Mouse (Mus musculus): Measurements from ENCODE around the gene Rundc3a.

Gene Rundc3a

DNA sequence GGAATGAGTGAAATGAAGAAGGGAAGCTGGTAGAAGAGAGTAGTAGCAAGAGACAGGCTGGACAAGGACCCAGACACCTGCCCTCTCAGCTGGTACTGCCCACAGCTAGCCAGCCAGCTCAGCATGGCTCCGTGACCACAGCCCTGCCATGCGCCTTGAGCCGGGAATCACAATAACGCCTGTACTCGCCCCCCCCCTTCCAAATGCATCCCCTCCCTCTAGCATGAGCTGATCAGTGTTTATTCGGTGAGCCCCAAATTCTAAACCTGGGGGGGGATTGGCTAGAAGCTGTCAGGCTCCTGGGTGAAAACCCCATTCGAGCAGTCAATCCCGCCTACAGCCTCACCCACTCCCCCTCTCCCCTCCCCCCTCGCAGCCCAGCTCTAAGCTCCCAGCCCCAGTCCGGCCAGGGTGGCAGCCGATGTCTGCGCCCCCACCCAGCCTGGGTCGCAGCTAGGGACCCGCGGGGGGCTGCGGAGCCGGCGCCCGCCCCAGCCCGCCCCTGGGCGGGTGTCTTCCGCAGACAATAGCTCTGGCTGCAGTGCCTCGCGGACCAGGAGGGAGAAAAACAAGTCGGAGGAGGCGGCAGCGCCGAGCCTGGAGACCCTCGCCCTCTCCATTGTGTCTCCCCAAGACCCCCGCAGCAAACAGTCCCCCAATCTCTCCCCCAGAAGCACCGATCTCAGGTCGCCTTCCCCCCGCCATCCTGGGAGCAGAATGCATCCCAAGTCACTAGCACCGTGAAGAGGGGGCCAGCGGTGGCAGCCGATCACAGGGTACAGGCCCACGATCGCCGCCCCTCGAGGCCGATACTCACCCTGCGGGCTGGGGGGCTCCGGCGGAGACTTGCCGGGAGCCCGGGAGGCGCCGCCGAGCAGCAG is 53.6 kb downstream of the Rundc3a start:
- POLR2A ChIA-PET, result interaction anchor here (0.6 to 6.2 kb wide), 53 partner anchors 8 to 364 kb away, joined by 3 to 44 read pairs (median 4); partner anchors contain the start of genes Grn (in 3 of the 4), BC030867 (in 2 of the 4), Rundc3a (in 2 of the 4) and Slc25a39 (in 2 of the 4)
- CTCF ChIA-PET, result interaction anchor here (0.6 to 5.5 kb wide), 81 partner anchors 8 to 1605 kb away, joined by 3 to 86 read pairs (median 4); partner anchors contain the start of genes BC030867 (in 2 of the 4), Asb16 (in 1 of the 4), Fzd2 (in 1 of the 4) and Grn (in 1 of the 4)

DNA sequence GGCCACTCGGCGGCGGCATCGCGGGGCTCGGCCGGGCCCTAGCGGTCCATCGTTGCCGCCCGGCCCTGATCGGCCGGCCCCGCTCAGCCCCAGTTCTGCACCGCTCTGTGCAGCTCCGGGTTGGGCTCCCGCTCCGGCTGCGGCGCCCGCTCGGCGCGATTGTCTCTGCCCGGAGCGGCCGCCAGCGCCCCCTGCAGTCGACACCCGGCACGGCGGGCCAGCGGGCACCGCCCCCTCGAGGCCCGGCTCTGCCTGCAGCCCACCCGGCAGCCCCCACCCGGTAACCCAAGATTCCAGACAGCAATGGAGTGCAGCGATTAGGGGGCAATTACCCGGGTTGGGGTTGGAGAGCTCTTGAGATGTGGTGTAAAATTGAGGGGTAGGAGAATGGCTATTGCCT is 54.3 kb downstream of the Rundc3a start, which contains the start of gene Fam171a2:
Gene Fam171a2 (minus strand): TSS at position 186 of the 400 bp plus-strand sequence.
- POLR2A ChIA-PET, result interaction anchor here (0.5 to 6.2 kb wide), 33 partner anchors 8 to 200 kb away, joined by 3 to 44 read pairs (median 4); partner anchors contain the start of genes Grn (in 2 of the 4), Slc25a39 (in 2 of the 4), Fzd2 (in 1 of the 4) and Gpatch8 (in 1 of the 4)
- CTCF ChIA-PET, result interaction anchor here (0.6 to 5.5 kb wide), 69 partner anchors 8 to 1606 kb away, joined by 3 to 86 read pairs (median 4); partner anchors contain the start of genes BC030867 (in 2 of the 4), Asb16 (in 1 of the 4), Fzd2 (in 1 of the 4) and Grn (in 1 of the 4)

- CTCF ChIA-PET, result interaction anchor here (0.5 to 5.5 kb wide), 24 partner anchors 8 to 536 kb away, joined by 3 to 86 read pairs (median 5); partner anchors contain the start of genes Asb16 (in 1 of the 4), BC030867 (in 1 of the 4) and Grn (in 1 of the 4)
- POLR2A ChIA-PET, result interaction anchor here (0.5 to 6.2 kb wide), 20 partner anchors 10 to 668 kb away, joined by 3 to 44 read pairs (median 5); partner anchors contain the start of genes Grn (in 2 of the 4), Slc25a39 (in 2 of the 4), Gpatch8 (in 1 of the 4) and Hexim1 (in 1 of the 4)
Observed at GRCm38 (mm10) chr11:102448327-102448726, 55.1 kb downstream of the Rundc3a start.

DNA sequence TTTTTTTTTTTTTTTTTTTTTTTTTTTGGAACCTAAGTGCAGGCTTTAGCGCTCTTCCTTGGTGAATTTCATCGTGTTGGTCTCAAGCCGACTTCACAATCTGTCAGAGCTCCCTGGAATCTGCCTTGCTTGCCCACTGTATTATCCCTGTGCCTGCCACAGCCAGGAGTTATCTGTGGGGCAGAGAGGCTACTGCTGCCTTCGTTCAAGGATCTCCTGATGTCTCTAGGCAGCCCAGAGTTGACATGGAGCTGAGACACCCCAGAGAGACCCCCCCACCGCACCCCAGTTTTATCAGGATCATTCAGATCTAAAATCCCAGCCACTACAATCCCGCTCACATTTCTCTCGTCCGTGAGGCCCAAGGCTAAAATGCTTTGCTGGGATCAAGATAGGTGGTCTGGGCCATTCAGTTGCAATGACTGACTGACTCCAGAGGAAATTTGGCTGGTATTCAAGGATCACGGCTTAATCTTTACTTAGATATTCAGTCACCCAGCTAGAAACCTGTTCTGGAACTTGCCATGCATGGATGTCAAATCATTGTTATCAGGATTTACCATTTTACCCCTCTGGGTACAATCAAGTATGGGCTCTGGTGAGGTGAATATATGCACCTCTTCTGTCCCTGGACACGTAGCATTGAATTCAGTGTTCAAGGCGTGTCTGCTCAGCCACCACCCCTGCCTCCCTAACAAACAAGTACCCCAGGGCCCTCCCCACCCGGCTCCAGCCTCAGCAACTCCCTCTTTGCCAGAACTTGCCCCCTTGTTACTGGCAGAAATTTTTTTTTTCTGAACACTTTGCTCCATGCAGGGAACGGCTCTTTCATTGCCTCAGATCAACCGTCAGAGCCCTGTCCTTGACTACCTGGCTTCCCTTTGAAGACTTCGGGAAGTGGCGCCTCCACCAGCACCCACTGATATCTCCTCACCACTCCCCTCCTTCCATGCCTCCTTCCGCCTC is 56.1 kb downstream of the Rundc3a start:
- ChIA-PET POLR2A (interaction anchor here in 3 of 4 experiments (0.7 to 6.2 kb wide), 10 partner anchors 10 to 806 kb away, joined by 3 to 44 read pairs (median 6); partner anchors contain the start of genes Grn (in 2 of the 3) and Slc25a39 (in 1 of the 3)), CTCF (interaction anchor here (0.6 to 5.5 kb wide), 9 partner anchors 8 to 535 kb away, joined by 3 to 86 read pairs (median 9); partner anchors contain the start of gene Grn (in 1 of the 4))

All from embryonic stem cell, embryonic (primary cell).